Mouse (Mus musculus): ENCODE results near the gene Sdr9c7. TPM values are rescaled to one million over a fixed set of nuclear protein-coding genes. Genes with fewer than 3 reads are reported as not detected.

Gene Sdr9c7
- total and polyA plus RNA-seq, 3 experiments, result not detected

DNA sequence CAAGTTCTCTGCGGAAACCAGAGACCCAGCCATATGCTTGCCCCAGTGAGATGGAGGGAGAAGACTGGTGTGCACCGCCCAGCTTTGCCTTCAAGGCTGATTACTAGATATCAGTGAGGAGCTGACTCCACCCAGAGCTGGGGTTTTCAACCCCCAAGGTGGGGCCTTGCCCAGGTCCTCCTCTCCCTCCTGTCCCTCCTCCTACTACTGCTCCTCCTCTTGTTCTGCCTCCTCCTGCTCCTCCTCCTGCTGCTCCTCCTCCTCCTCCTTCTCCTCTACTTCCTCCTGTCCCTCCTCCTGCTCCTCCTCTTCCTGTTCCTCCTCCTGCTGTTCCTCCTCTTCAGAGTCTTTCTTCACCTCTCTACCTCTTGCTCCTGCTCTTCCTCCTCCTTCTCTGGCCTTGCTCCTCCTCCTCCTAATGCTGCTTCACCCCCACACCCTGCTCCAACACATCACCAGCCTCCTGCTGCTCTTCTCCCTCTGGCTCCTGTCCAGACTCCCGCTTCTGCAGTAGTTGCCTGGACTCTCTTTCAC, 19.1 kb upstream of the Sdr9c7 start:
- Histone ChIP-seq H3K9me3 (replicated peaks; ENCODE audit: insufficient read depth, low read length) (no peaks in the 10 kb centered on the region), H3K36me3 (ENCODE audit: control insufficient read depth in 1 of 2, insufficient read depth in 2 of 2, low read length in 2 of 2) (peaks cover 0 to 9% of the 10 kb centered on the region in 2 experiments; a peak in 2 of 4 replicates), H3K4me3 (ENCODE audit: control insufficient read depth in 1 of 2, insufficient read depth in 1 of 2, low read depth in 2 of 2, low read length in 2 of 2) (peak overlapping the region; percentile 46 to 54), H3K27me3 (ENCODE audit: control insufficient read depth in 1 of 2, insufficient read depth in 2 of 2, low read length in 2 of 2) (no peaks in the 10 kb centered on the region), H3K79me2 (ENCODE audit: control insufficient read depth, insufficient read depth, low read length, poor library complexity) (no peaks in the 10 kb centered on the region), H3K4me1 (ENCODE audit: control insufficient read depth in 1 of 2, insufficient read depth in 2 of 2, low read length in 2 of 2) (peaks cover 6 to 16% of the 10 kb centered on the region in 2 experiments), H3K27ac (ENCODE audit: control insufficient read depth, low read depth, low read length) (peak overlapping the region; percentile 36; the same call in 1 of the 2 replicates), H3K9ac (ENCODE audit: control insufficient read depth, low read depth, low read length, poor library complexity, severe bottlenecking) (peak overlapping the region; percentile 46)
- DNase-seq (ENCODE audit: low read depth, low spot score), result peak; percentile 94
- TF ChIP-seq MYB (IDR thresholded peaks at IDR 0.05; ENCODE audit: low read depth, low read length) (no peak), MAFK (IDR thresholded peaks at IDR 0.05; ENCODE audit: borderline replicate concordance, low read depth, low read length) (no peak), CHD1 (IDR thresholded peaks at IDR 0.05; ENCODE audit: low read depth, low read length) (no peak), USF1 (IDR thresholded peaks at IDR 0.05; ENCODE audit: low read depth, low read length) (no peak), BHLHE40 (IDR thresholded peaks at IDR 0.05; ENCODE audit: borderline replicate concordance, low read depth, low read length) (no peak), GABPA (IDR thresholded peaks at IDR 0.05; ENCODE audit: low read depth, low read length) (no peak), NELFE (IDR thresholded peaks at IDR 0.05; ENCODE audit: low read depth, low read length) (no peak; the same call in 1 of the 2 replicates), MAZ (IDR thresholded peaks at IDR 0.05; ENCODE audit: low read depth, low read length) (0 out of 2 replicates have a peak, but pooled peaks have one; percentile 20), JUND (IDR thresholded peaks at IDR 0.05; ENCODE audit: low read depth, low read length) (no peak), CTCF (IDR thresholded peaks at IDR 0.05 in 2 of 3, conservative IDR thresholded peaks at IDR 0.05 in 1 of 3; ENCODE audit: control insufficient read depth in 1 of 3, insufficient read depth in 1 of 3, low read depth in 2 of 3, low read length in 3 of 3, poor library complexity in 1 of 3, severe bottlenecking in 1 of 3) (no peak), ZC3H11A (IDR thresholded peaks at IDR 0.05; ENCODE audit: low read depth, low read length) (no peak), ZMIZ1 (IDR thresholded peaks at IDR 0.05; ENCODE audit: low read depth, low read length) (no peak), MEF2A (IDR thresholded peaks at IDR 0.05; ENCODE audit: extremely low read depth, insufficient replicate concordance, low read depth, low read length, poor library complexity, severe bottlenecking) (no peak), E2F4 (IDR thresholded peaks at IDR 0.05; ENCODE audit: borderline replicate concordance, low read depth, low read length) (no peak), UBTF (IDR thresholded peaks at IDR 0.05; ENCODE audit: borderline replicate concordance, insufficient read depth, low read depth, low read length) (no peak), GATA1 (IDR thresholded peaks at IDR 0.05; ENCODE audit: low read depth, low read length) (peak; percentile 26; the same call in 1 of the 2 replicates), TBP (IDR thresholded peaks at IDR 0.05; ENCODE audit: low read depth, low read length) (peak; percentile 78), POLR2AphosphoS5 (IDR thresholded peaks at IDR 0.05; ENCODE audit: borderline replicate concordance, low read depth, low read length) (no peak), SMC3 (IDR thresholded peaks at IDR 0.05; ENCODE audit: low read depth, low read length) (no peak), ELF1 (IDR thresholded peaks at IDR 0.05; ENCODE audit: low read depth, low read length) (peak; percentile 81), TAL1 (IDR thresholded peaks at IDR 0.05; ENCODE audit: low read length) (no peak), NRF1 (IDR thresholded peaks at IDR 0.05; ENCODE audit: insufficient read depth, low read depth, low read length, poor library complexity, severe bottlenecking) (no peak), HCFC1 (IDR thresholded peaks at IDR 0.05; ENCODE audit: low read depth, low read length) (peak; percentile 66; the same call in 1 of the 2 replicates), CHD2 (IDR thresholded peaks at IDR 0.05; ENCODE audit: low read length) (no peak), POLR2AphosphoS2 (IDR thresholded peaks at IDR 0.05; ENCODE audit: low read length) (peak; percentile 53; the same call in 1 of the 2 replicates), MYC (IDR thresholded peaks at IDR 0.05; ENCODE audit: low read depth, low read length) (peak; percentile 36; the same call in 1 of the 2 replicates), EP300 (IDR thresholded peaks at IDR 0.05; ENCODE audit: low read depth in 1 of 2, low read length in 2 of 2) (no peak), USF2 (IDR thresholded peaks at IDR 0.05; ENCODE audit: borderline replicate concordance in 1 of 2, insufficient read depth in 1 of 2, low read depth in 1 of 2, low read length in 2 of 2) (no peak), KAT2A (conservative IDR thresholded peaks at IDR 0.05; ENCODE audit: low read depth, low read length) (no peak), RCOR1 (IDR thresholded peaks at IDR 0.05; ENCODE audit: low read depth, low read length) (no peak), ETS1 (IDR thresholded peaks at IDR 0.05; ENCODE audit: low read depth, low read length) (no peak), TCF12 (IDR thresholded peaks at IDR 0.05; ENCODE audit: low read depth, low read length) (no peak), ZNF384 (IDR thresholded peaks at IDR 0.05; ENCODE audit: low read depth, low read length) (no peak), POLR2A (IDR thresholded peaks at IDR 0.05; ENCODE audit: control insufficient read depth in 1 of 2, insufficient read depth in 1 of 2, low read depth in 1 of 2, low read length in 2 of 2, poor library complexity in 1 of 2) (peak in 1 of 2 experiments; percentile 60; a peak in 2 of 4 replicates), RAD21 (IDR thresholded peaks at IDR 0.05; ENCODE audit: low read depth, low read length) (no peak), MAX (IDR thresholded peaks at IDR 0.05; ENCODE audit: low read length) (0 out of 2 replicates have a peak, but pooled peaks have one; percentile 22), MXI1 (IDR thresholded peaks at IDR 0.05; ENCODE audit: low read depth, low read length) (no peak)
